Mouse (Mus musculus) kidney, embryonic 16.5 days (tissue): ENCODE measurements around the gene Misp. TPM values are rescaled to one million over a fixed set of nuclear protein-coding genes. Genes with fewer than 3 reads are reported as not detected.

Experiments used
- ATAC-seq: fragments of 200-750 bp; cut with Nextera tagmentation; 2 replicates; pipeline ENCODE4 v1.8.0; 2017; ENCODE audit warnings: moderate TSS enrichment; ENCODE audit not compliant: low FRiP score, low TSS enrichment
- H3K27ac ChIP-seq: fragments of 300-500 bp; sonication (generic); 2 replicates; pipeline ENCODE4 v1.5.1; 2014; ENCODE audit warnings: low read length
- H3K27me3 ChIP-seq: fragments of 300-500 bp; sonication (generic); 2 replicates; pipeline ENCODE4 v1.6.1; 2014; ENCODE audit warnings: low read length, control low read depth, mixed read lengths; ENCODE audit not compliant: insufficient read depth
- H3K36me3 ChIP-seq: fragments of 300-500 bp; sonication (generic); 2 replicates; pipeline ENCODE4 v1.6.1; 2014; ENCODE audit warnings: low read length, control low read depth, mixed read lengths; ENCODE audit not compliant: insufficient read depth
- H3K4me1 ChIP-seq: fragments of 300-500 bp; sonication (generic); 2 replicates; pipeline ENCODE4 v1.6.1; 2014; ENCODE audit warnings: low read length, control low read depth, mixed read lengths; ENCODE audit not compliant: insufficient read depth
- H3K4me2 ChIP-seq: fragments of 300-500 bp; sonication (generic); replicated peaks from 2 replicates; pipeline ENCODE4 v1.6.1; 2014; ENCODE audit warnings: low read depth, low read length
- H3K4me3 ChIP-seq: fragments of 300-500 bp; sonication (generic); 2 replicates; pipeline ENCODE4 v1.5.1; 2014; ENCODE audit warnings: mild to moderate bottlenecking, low read length
- H3K9ac ChIP-seq: fragments of 300-500 bp; sonication (generic); replicated peaks from 2 replicates; pipeline ENCODE4 v1.6.1; 2014; ENCODE audit warnings: low read length
- H3K9me3 ChIP-seq: fragments of 300-500 bp; sonication (generic); 2 replicates; pipeline ENCODE4 v1.6.1; 2016; ENCODE audit warnings: low read length, control low read depth
- WGBS: fragments of 180-500 bp; shearing (Covaris S2); extraction: QIAGEN DNeasy Blood & Tissue Kit; methylation state at CpG from one replicate; pipeline ENCODE4 v1.1.7; 2014; 5-methylcytosine and 5-hydroxymethylcytosine counted together
- polyA plus RNA-seq: library from polyadenylated mRNA; unstranded; fragments of >200 nt; fragmentation: Nextera tagmentation; extraction: Ambion mirVana; gene quantifications from 2 replicates; pipeline ENCODE4 v1.2.1, GENCODE M21; 2015

The Misp gene
- polyA plus RNA-seq, 1 experiment from 2014 or later, result 18.5 TPM

- WGBS, result 56% methylated on average over 10 of the region's 10 CpGs
- peaks cover 48% of the 10 kb centered on the region for H3K4me1 ChIP-seq
- no peak overlapping the region for H3K9ac ChIP-seq
- no peak for ATAC-seq
- peaks cover 70% of the 10 kb centered on the region for H3K36me3 ChIP-seq
- H3K4me2 ChIP-seq, result no peak overlapping the region
- H3K27me3 ChIP-seq, result no peaks in the 10 kb centered on the region
- H3K27ac ChIP-seq, result no peak overlapping the region
- no peak overlapping the region for H3K4me3 ChIP-seq
- no peaks in the 10 kb centered on the region for H3K9me3 ChIP-seq
Observed at GRCm38 (mm10) chr10:79862925-79863324, 42.1 kb downstream of the Misp start.

GRCm38 (mm10) chr10:79864351-79865188, 43.8 kb downstream of the Misp start:
- H3K4me1 ChIP-seq, result peaks cover 32% of the 10 kb centered on the region
- peaks cover 59% of the 10 kb centered on the region for H3K36me3 ChIP-seq
- ATAC-seq, result peak; percentile 21
- no peak overlapping the region for H3K4me3 ChIP-seq
- H3K9ac ChIP-seq, result 0 out of 2 replicates have a peak overlapping the region, but pooled peaks have one; percentile 11
- 0 out of 2 replicates have a peak overlapping the region, but pooled peaks have one; percentile 29 for H3K27ac ChIP-seq
- no peaks in the 10 kb centered on the region for H3K9me3 ChIP-seq
- 43% methylated on average over 10 of the region's 10 CpGs for WGBS
- no peaks in the 10 kb centered on the region for H3K27me3 ChIP-seq
- H3K4me2 ChIP-seq, result no peak overlapping the region

GRCm38 (mm10) chr10:79865189-79865601, 44.4 kb downstream of the Misp start:
- 54% methylated on average over 12 of the region's 12 CpGs for WGBS
- H3K9me3 ChIP-seq, result no peaks in the 10 kb centered on the region
- peaks cover 53% of the 10 kb centered on the region for H3K36me3 ChIP-seq
- H3K9ac ChIP-seq, result 0 out of 2 replicates have a peak overlapping the region, but pooled peaks have one; percentile 11
- H3K27me3 ChIP-seq, result no peaks in the 10 kb centered on the region
- peaks cover 26% of the 10 kb centered on the region for H3K4me1 ChIP-seq
- peak; percentile 23 for ATAC-seq
- no peak overlapping the region for H3K4me2 ChIP-seq
- no peak overlapping the region for H3K27ac ChIP-seq
- no peak overlapping the region for H3K4me3 ChIP-seq

GRCm38 (mm10) chr10:79865801-79866295, 45.1 kb downstream of the Misp start:
- Histone ChIP-seq H3K36me3 (peaks cover 47% of the 10 kb centered on the region), H3K27ac (no peak overlapping the region)
- ATAC-seq, result no peak; the same call in 1 of the 2 replicates

GRCm38 (mm10) chr10:79866601-79867000, 45.8 kb downstream of the Misp start:
- no peaks in the 10 kb centered on the region for H3K27me3 ChIP-seq
- H3K4me2 ChIP-seq, result no peak overlapping the region
- H3K4me1 ChIP-seq, result peaks cover 12% of the 10 kb centered on the region; the same call in 1 of the 2 replicates
- no peak overlapping the region for H3K27ac ChIP-seq
- 78% methylated on average over 11 of the region's 11 CpGs for WGBS
- no peak overlapping the region for H3K4me3 ChIP-seq
- no peak overlapping the region for H3K9ac ChIP-seq
- no peaks in the 10 kb centered on the region for H3K9me3 ChIP-seq
- peaks cover 45% of the 10 kb centered on the region for H3K36me3 ChIP-seq
- no peak for ATAC-seq

More at GRCm38 (mm10) chr10:79865801-79866295, 45.1 kb downstream of the Misp start:
- no peak overlapping the region for H3K4me3 ChIP-seq
- no peak overlapping the region for H3K4me2 ChIP-seq
- H3K4me1 ChIP-seq, result peaks cover 19% of the 10 kb centered on the region
- 67% methylated on average over 19 of the region's 19 CpGs for WGBS
- H3K9ac ChIP-seq, result no peak overlapping the region
- H3K27me3 ChIP-seq, result no peaks in the 10 kb centered on the region
- H3K9me3 ChIP-seq, result no peaks in the 10 kb centered on the region

- 94% methylated on average over 8 of the region's 8 CpGs for WGBS
- Histone ChIP-seq H3K4me2 (no peak overlapping the region), H3K4me3 (no peak overlapping the region), H3K27me3 (no peaks in the 10 kb centered on the region), H3K9ac (no peak overlapping the region), H3K36me3 (peaks cover 7% of the 10 kb centered on the region), H3K27ac (no peak overlapping the region), H3K9me3 (no peaks in the 10 kb centered on the region), H3K4me1 (peaks cover 20% of the 10 kb centered on the region)
- no peak for ATAC-seq
Observed at GRCm38 (mm10) chr10:79871845-79872244, 51.1 kb downstream of the Misp start.

GRCm38 (mm10) chr10:79872862-79873261, 52.1 kb downstream of the Misp start:
- 54% methylated on average over 3 of the region's 3 CpGs for WGBS
- Histone ChIP-seq H3K27ac (0 out of 2 replicates have a peak overlapping the region, but pooled peaks have one; percentile 29), H3K4me3 (peak overlapping the region; percentile 78), H3K9ac (peak overlapping the region; percentile 92; the same call in 1 of the 2 replicates), H3K9me3 (no peaks in the 10 kb centered on the region), H3K27me3 (no peaks in the 10 kb centered on the region), H3K4me2 (peak overlapping the region; percentile 97), H3K4me1 (peaks cover 29% of the 10 kb centered on the region), H3K36me3 (peaks cover 6% of the 10 kb centered on the region)
- ATAC-seq, result no peak

- no peak for ATAC-seq
- H3K9ac ChIP-seq, result peak overlapping the region; percentile 92
Observed at GRCm38 (mm10) chr10:79873313-79873712, 52.5 kb downstream of the Misp start.

GRCm38 (mm10) chr10:79873715-79874289, 53.0 kb downstream of the Misp start:
- peak overlapping the region; percentile 97 for H3K4me2 ChIP-seq
- peaks cover 32% of the 10 kb centered on the region for H3K4me1 ChIP-seq
- ATAC-seq, result peak; percentile 16; the same call in 1 of the 2 replicates
- no peaks in the 10 kb centered on the region for H3K27me3 ChIP-seq
- H3K9ac ChIP-seq, result peak overlapping the region; percentile 92
- WGBS, result 1% methylated on average over 26 of the region's 26 CpGs
- H3K9me3 ChIP-seq, result no peaks in the 10 kb centered on the region
- peaks cover 6% of the 10 kb centered on the region for H3K36me3 ChIP-seq
- H3K27ac ChIP-seq, result peak overlapping the region; percentile 66; the same call in 1 of the 2 replicates
- H3K4me3 ChIP-seq, result peak overlapping the region; percentile 78

More at GRCm38 (mm10) chr10:79873313-79873712, 52.5 kb downstream of the Misp start:
- Histone ChIP-seq H3K36me3 (peaks cover 6% of the 10 kb centered on the region), H3K9me3 (no peaks in the 10 kb centered on the region), H3K4me3 (peak overlapping the region; percentile 78), H3K27ac (peak overlapping the region; percentile 29; the same call in 1 of the 2 replicates), H3K4me1 (peaks cover 32% of the 10 kb centered on the region), H3K27me3 (no peaks in the 10 kb centered on the region), H3K4me2 (peak overlapping the region; percentile 97)
- WGBS, result 7% methylated on average over 6 of the region's 6 CpGs
